Mouse (Mus musculus) MEL-GATA-1-ER (cell line): Measurements from ENCODE around the gene Sidt2.

ENCODE experiments used
- DNase-seq: peaks from one replicate; pipeline ENCODE4 v3.0.0-alpha.2; 2012; ENCODE audit warnings: low read depth; ENCODE audit errors: extremely low read depth

The Sidt2 gene

DNA sequence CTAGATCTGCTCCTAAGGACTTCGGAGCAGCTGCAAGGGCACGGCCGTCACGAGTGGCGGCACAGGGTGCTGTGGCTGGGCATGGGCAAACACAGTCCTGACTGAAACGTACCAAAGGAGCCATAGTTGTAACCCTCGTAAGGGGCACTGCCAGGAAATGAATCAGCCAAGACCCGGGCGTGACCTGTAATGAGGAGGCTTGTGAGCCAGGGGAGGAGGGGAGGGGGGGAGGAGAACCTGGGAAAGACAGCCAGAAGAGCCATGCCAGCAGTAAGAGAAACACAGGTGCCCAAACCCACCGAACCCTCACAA is 8.2 kb downstream of the Sidt2 start:
- DNase-seq = no peak

DNA sequence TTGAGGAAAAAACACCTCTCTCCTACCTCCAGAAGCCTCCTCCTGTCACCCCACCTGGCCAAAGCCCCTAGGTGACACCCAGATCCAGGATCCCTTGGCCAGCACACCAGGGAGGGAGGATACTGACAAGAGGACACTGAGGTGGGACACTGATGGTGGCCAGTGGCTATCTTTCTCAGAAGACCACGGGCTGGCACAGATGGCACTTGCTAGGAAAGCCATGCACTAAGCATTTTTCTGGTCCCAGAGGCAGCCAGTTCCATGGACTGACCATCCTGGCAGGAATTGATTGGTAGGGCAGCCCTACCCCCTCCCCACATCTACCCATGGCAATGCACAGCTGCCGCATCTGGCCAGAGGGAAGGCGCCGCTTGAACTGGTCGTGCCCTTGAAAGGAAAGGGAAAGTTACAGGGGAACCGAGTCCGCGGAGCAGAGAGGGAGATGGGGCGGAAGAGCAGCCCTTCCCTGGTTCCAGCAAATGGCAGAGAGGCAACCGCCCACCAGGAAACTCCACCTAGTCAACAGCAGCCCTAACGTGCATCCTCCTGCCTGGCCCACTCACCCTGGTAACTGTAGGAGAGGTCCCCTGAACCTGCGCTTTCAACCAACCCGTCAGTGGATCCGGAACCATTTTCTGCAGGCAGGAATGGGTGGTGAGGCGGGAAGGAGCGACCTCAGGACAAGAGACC is 8.7 kb downstream of the Sidt2 start:
- DNase-seq = no peak

GRCm38 (mm10) chr9:45945721-45946120 is 9.3 kb downstream of the Sidt2 start:
- no peak for DNase-seq

DNA sequence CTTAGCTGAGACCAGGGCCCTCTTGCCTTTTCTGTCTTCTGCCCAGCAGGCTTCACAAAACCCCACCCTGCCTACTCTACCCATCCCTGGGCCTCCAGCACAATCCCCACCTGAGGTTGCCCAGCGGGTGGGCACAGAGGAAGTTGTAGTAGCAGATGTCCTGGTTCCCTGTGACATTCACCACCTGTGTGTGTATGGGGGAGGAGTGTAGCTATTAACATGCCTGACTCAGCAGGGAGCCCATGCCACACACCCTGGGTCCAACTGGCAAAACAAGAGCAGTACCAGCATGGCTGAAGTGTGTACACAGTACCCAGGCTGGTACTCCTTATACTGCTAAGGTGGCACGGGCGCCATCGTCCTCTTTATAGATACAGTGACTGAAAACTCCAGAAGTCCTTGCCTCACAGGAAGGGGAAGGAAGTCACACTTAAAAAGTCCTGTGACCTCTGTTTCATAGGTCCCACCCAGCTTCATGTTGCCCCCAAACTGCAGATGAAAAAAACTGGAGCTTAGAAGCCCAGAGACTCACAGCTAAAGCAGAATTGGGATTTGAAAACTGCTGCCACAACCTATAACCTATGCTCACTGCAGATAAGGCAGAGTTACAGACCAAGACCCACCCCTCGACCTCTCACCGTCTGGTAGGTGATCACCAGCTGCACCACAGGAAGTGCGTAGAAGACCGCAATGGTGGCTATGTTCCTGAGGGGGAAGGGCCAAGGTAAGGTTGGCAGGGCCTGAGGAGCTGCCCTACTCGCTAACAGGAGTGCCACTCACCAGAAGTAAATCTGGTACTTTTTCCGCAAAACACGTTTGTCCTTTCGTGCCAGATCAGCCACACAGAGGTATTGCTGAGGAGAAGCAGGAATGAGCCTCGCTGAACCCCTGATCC is 10.3 kb downstream of the Sidt2 start:
- no peak for DNase-seq

DNA sequence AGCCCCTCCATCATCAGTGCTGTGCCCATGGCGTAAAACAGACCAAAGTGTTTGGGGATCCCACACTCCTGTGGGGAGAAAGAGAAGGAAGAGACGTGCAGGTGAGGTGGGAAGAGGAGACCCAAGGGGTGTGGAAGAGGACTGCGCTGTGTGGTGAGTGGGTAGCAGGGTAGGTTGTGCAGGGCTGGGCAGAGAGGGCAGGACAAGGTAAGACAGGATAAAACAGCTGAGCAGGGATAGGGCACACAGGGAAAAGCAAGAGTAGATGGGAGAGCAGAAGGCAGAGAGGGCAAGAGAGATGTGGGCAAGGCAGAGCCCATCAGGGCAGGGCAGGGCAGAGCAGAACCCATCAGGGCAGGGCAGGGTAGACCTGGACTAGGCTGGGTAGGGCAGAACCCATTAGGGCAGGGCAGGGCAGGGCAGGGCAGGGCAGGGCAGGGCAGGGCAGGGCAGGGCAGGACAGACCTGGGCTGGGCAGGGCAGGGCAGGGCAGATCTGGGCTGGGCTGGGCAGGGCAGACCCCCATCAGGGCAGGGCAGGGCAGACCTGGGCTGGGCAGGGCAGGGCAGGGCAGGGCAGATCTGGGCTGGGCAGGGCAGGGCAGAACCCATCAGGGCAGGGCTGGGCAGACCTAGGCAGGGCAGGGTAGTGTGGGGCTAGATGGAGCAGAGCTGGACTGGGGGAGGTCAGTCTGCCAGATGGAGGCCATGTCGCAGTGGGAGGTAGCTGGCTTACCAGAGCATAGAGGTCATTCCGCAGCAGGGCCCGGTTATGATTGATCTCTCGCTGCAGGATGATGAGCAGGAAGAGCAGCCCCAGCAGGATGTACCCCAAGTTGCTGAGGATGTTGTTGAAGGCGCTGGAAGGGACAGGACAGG is 11.2 kb downstream of the Sidt2 start:
- DNase-seq = no peak

- no peak for DNase-seq
Measured at GRCm38 (mm10) chr9:45942916-45943315, 12.1 kb downstream of the Sidt2 start.

- DNase-seq = no peak
Measured at GRCm38 (mm10) chr9:45942464-45942863, 12.6 kb downstream of the Sidt2 start.

DNA sequence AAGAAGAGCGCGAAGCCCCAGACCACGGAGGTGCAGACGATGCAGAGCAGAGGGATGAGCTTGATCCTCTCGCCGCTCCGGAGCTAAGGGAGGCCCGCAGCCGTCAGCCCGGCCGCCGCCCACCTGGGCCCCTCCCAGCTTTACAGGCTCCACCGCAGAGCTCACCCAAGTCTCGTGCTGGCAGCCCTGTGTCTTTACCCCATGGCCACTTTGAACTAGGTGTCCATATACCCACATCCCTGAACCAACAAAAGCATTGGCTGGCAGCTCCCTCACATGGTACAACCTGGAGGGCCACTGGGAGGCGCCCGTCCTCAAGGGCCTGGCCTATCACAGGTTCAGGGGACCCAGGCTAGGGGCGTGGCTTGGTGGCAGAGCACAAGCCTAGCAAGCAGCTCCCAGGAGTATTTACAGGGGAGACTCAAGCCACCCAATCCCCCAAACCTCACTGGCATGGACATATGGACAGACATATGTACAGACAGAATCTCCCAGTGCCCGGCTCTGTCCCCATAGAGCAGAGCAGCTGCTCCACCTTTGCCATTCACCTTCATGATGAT is 13.6 kb downstream of the Sidt2 start:
- DNase-seq = no peak

GRCm38 (mm10) chr9:45939794-45940193 is 15.3 kb downstream of the Sidt2 start:
- no peak for DNase-seq

GRCm38 (mm10) chr9:45938952-45939637 is 16.0 kb downstream of the Sidt2 start:
- no peak for DNase-seq

- no peak for DNase-seq
Measured at GRCm38 (mm10) chr9:45938088-45938487, 17.0 kb downstream of the Sidt2 start.

DNA sequence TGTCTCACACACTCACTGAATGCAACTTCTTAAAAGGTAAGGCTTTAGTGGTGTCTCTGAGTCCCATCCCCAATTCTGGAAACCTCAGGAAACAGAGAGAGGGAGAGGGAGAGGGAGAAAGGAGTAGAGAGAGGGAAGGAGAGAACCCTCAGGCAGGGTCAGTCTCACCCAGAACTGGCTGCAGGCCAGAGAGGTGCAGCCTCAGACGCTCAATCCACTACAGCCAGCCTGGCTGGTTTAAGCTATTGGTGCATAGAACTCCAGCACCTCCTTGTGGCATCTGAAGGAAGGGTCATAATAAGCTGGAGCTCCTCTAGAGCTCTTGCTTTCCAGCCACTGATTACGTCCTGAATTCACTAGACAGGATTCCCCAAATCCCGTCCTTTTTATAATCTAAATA is 18.2 kb downstream of the Sidt2 start:
- peak; percentile 11 for DNase-seq

DNA sequence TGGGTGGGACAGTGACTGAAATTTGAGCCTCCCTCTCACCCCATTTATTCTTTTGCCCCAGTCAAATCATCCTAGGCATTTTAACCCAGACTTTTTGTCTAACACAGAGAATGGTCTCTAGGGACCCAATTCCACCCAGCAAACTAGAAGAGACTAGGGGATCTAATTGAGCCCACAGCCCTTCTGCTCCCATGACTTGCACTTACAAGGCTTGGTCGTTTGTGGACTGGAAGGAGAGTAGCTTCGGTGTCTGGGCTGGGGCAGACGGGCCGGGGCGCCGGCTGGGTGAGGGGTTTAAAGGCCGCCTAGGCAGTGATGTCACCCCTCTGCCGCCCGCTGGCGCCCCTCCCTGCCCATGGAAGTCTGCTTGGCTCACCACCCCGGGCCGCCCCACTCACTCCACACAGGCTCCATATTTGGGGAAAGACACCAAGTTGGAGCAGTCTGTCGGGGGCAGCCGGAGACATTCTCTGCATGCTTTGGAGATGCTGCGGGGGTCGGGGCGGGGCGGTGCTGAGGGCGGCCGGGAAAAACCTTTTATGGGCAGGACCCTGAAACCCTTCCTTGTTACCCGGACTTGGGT is 19.3 kb downstream of the Sidt2 start, which contains the start of gene Tagln:
Tagln (minus strand) TSS at position 431 of the 583 bp plus-strand sequence.
- no peak for DNase-seq

DNA sequence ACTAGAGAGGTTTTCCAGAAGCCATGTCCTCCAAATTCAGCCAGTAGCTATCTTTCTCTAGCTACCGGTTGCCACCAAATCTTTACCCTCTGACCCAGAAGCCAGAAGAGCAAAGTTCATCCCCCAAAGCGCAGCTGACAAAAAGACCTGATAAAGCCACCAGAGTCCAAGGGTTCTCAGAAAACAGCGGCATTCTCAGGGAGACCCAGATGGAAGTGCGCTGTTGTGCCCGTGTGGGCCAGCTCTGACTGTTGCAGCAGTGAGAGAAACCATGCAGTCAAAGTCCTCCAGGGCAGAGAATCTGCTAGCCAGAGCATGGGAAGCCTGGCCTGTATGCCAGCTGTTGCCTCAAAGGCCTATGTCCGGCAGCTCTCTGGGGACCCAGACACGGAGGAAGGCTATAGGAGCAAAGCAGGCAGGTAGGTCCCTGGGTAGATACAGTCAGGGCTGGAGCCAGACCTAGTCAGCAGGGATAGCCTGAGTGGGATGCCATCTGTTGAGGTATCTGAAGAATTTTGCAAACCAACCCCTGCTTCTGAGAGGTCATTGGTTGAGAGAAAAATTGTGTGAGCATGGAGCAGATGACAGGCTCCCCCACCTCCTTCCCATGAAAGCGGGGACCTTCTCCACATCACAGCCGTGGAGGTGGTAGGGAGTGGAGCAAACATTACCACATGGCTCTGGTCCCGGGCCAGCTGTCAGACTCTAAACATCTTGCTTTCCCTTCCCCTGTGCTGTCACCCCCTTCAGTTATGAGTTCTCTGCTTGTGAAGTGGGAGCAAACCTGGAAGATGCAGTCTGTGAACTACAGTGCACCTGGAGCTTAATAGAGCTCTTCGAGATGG is 22.3 kb downstream of the Sidt2 start:
- no peak for DNase-seq

- DNase-seq = no peak
Measured at GRCm38 (mm10) chr9:45931958-45932357, 23.1 kb downstream of the Sidt2 start.

DNA sequence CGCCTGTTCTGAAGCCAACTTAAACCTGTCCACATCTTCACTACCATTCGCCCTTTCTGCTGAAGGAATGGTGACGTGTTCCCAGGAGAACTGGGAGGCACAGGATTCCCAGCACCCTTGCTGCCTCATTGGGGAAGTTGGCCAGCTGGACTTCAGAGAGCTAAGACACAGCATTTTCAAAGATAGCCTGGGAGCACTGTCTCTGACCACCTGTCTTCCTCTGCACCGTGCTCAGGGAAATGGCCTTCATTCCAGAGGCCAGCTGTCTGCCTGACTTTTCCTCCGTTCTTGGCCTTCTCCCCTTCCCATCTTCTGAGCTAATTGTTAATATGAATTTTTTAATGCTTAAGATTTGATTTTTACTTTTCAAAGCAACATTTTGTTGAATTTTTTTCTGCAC is 25.8 kb downstream of the Sidt2 start:
- no peak for DNase-seq

GRCm38 (mm10) chr9:45919895-45920294 is 35.2 kb downstream of the Sidt2 start:
- no peak for DNase-seq

DNA sequence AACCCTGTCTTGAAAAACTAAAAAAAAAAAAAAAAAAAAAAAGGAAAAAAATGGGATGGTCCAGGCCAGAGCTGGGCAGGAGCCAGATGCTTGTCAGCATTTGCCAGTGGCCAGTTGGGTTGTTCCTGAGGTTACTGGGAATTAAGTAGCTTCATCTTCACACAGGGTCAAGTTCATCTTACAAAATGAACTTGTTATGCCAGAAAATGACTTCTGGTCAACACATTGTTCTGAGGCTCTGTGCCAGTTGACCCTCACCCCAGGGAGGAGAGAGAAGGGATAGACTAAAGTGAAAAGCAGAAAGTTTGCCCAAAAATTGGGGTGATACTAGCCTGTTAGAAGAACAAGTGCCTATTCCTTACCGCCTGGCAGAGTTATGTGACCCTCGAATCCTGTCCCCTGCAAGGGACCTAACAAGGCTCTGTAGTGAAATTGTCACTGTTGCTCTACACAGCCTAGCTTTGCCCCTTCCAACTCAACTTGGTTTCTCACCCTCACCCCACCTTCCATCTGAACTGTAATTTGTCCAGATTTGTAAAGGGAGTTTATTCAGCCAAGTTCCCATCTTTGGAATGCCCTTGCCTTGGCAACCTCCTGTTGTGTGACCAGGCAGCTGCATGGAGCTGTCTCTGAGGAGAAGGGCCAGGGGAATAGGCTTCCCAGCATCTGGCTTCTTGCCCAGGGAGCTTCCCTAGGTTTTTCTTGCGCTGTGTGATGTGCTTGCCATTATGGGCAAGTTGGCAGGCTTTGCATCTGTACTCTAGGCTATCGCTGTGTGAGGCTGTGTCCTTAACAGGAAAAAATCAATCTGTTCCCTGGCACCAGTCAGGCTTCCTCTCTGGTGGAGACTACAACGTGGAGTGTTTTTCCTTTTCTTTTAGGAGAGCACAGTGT is 37.8 kb downstream of the Sidt2 start:
- no peak for DNase-seq

DNA sequence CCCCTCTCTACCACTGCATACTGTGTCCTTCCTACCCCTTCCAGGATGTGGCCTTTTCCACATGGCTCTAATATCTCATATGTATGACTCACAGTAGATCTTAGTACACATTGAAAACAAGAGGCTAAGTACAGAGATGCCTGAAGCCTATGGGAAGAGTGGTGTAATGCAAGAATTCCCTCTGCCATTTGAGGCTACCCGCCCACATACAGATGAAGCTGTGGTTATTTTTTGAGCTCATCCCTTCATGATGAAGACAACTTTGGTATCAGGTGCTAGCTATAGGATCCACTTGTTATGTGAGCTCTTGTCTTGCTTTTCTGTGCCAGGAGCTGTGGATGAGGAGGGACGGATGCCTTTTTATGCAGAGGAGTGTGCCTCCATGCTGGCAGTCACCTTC is 39.4 kb downstream of the Sidt2 start:
- DNase-seq = no peak
